Mouse (Mus musculus) frontal cortex, postnatal 10 days (tissue): ENCODE data around the gene Cacna1b.

ENCODE experiments used
- DNase-seq, 2 experiments: peaks; one replicate each; pipeline ENCODE4 v3.0.0; 2022; ENCODE audit warnings: low spot score in 2 of 2, mixed read lengths in 1 of 2

Gene Cacna1b

DNA sequence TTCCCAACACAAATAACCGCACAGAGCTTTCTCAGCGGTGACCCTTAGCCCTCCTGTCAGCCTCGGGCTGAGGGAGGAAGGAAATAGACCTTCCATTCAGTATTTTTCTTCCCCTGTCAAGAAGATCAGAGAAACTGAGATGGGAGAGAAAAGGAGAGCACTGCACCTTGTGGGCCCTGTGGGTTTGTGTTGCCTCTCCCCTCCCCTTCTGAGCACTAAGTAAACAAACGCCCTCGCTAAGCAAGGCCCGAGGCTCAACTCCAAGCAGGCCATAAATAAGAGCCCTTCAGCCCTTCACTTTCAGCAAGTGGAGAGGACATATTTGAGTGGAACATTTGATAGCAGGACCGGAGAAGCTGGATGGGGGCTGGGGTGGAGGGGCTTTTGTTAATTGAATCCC lies 209.0 kb downstream of the Cacna1b start:
- DNase-seq: no peak
